Mouse (Mus musculus) layer of hippocampus, adult 18-20 months (tissue): ENCODE measurements around the gene Msmp. TPM values are rescaled to one million over a fixed set of nuclear protein-coding genes. Genes with fewer than 3 reads are reported as not detected.

Source experiments
- microRNA-seq, 2 experiments: library from miRNA; unstranded; fragments of <30 nt; microRNA quantifications; one replicate each; pipeline ENCODE4 v1.2.0; 2021
- total RNA-seq, 2 experiments: library from RNA; stranded (reverse); gene quantifications; 2 replicates each; pipeline ENCODE4 v1.2.3; 2021

Msmp gene
- total RNA-seq, 2 experiments from 2014 or later = not detected

Small RNA genes lying within 50 kb of the gene (microRNA-seq; reads per million reads assigned to microRNA genes)
- gene Gm25262 = 0 reads per million in 2 experiments

Other genes starting within 250 kb of the Msmp start
- 100 to 1,000 TPM; 119 to 124 TPM for gene Rusc2, start 202.5 kb downstream of the Msmp start, total RNA-seq
- under 1 TPM; 0.54 to 0.81 TPM for gene Fam166b, start 155.4 kb downstream of the Msmp start, total RNA-seq
- 10 to 100 TPM; 83.3 to 89.9 TPM for gene Tesk1, start 142.6 kb downstream of the Msmp start, total RNA-seq
- not detected for gene Cd72, start 129.9 kb downstream of the Msmp start, total RNA-seq
- gene Sit1, start 100.8 kb downstream of the Msmp start, total RNA-seq = not detected
- 10 to 100 TPM; 27.7 to 29.3 TPM for gene Ccdc107, start 91.6 kb downstream of the Msmp start, total RNA-seq
- gene Arhgef39, start 84.8 kb downstream of the Msmp start, total RNA-seq = not detected
- gene Car9, start 77.5 kb downstream of the Msmp start, total RNA-seq = not detected
- gene Tpm2, start 60.7 kb downstream of the Msmp start, total RNA-seq = 1 to 10 TPM; 4.2 to 4.8 TPM
- gene Creb3, start 22.2 kb downstream of the Msmp start, total RNA-seq = 10 to 100 TPM; 67.4 to 74.5 TPM
- gene Tln1, start 21.8 kb downstream of the Msmp start, total RNA-seq = 10 to 100 TPM; 35.8 to 42.1 TPM
- gene Rgp1, start 5.8 kb downstream of the Msmp start, total RNA-seq = 10 to 100 TPM; 43.6 to 48.0 TPM
- gene Gba2, start 5.6 kb downstream of the Msmp start, total RNA-seq = 10 to 100 TPM; 58.8 to 65.2 TPM
- 10 to 100 TPM; 47.2 to 52.7 TPM for gene Npr2, start 47.4 kb upstream of the Msmp start, total RNA-seq
- 1 to 10 TPM; 1.4 to 2.3 TPM for gene Spag8, start 69.1 kb upstream of the Msmp start, total RNA-seq
- 10 to 100 TPM; 31.3 to 36.7 TPM for gene Hint2, start 72.0 kb upstream of the Msmp start, total RNA-seq
- gene Tmem8b, start 84.5 kb upstream of the Msmp start, total RNA-seq = 10 to 100 TPM; 68.2 to 72.1 TPM
- gene Fam221b, start 84.7 kb upstream of the Msmp start, total RNA-seq = 1 to 10 TPM; 1.5 to 1.8 TPM
- not detected for gene Olfr70, start 116.3 kb upstream of the Msmp start, total RNA-seq
- gene Olfr71, start 125.8 kb upstream of the Msmp start, total RNA-seq = not detected
- gene Hrct1, start 142.7 kb upstream of the Msmp start, total RNA-seq = 1 to 10 TPM in 1 of 2 experiments, under 1 TPM in 1; 0.79 to 1.6 TPM
- gene Spaar, start 145.5 kb upstream of the Msmp start, total RNA-seq = 1 to 10 TPM in 1 of 2 experiments, under 1 TPM in 1; 0.58 to 1.3 TPM
- gene Olfr159, start 186.5 kb upstream of the Msmp start, total RNA-seq = not detected
- gene Olfr156, start 239.4 kb upstream of the Msmp start, total RNA-seq = not detected